Mouse (Mus musculus): ENCODE measurements at regions not wholly inside any gene's neighbourhood (a gene's known extent, or its start where the extent isn't known, plus 50 kb on each side); places are given as distances from the start of the nearest gene placed in this dataset.

DNA sequence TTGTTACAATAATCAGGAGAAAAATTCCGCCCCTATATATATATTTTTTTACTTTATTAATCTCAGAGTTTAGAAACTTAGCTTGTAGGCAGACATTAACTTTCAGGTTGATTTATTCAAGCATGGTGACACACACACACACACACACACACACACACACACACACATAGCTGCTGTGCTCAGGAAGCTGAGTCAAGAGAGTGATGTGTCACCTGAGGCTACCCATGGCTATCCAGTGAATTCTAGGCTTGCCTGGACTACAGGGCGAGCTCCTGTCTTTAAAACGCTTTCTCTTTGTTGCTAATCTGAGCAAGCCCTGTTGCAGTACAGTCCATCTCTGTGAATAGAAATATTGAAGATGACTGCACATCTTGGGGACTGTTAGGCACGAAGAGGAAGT lies 64.4 kb upstream of the Mkln1 start:
- no peak for TF ChIP-seq CTCF (IDR thresholded peaks at IDR 0.05; ENCODE audit: low read depth, low read length)
- TF ChIP-seq POLR2A (IDR thresholded peaks at IDR 0.05; ENCODE audit: insufficient read depth, low read length): no peak
